Comparison of ENCODE assay signal across 8 mouse cellular contexts in genomic region chr4:44004126-44004525, GRCm38 (mm10). TPM values are rescaled to one million over a fixed set of nuclear protein-coding genes. Genes with fewer than 3 reads are reported as not detected.
DNase-seq lines count a peak whose midpoint lies in the region; ATAC-seq lines count a peak whose summit lies in the region.

Gene Clta, plus strand, starts transcription at chr4:44004452.

- ATAC-seq in kidney, embryonic 14.5 days (ENCODE audit: low FRiP score, low TSS enrichment) = no peak
- ATAC-seq in forebrain, embryonic 16.5 days = no peak
- ATAC-seq in hindbrain, embryonic 12.5 days (ENCODE audit: low FRiP score) = no peak
- peak; percentile 97 for ATAC-seq in liver, embryonic 12.5 days
- ATAC-seq in stomach, embryonic 16.5 days (ENCODE audit: insufficient read depth, low FRiP score) = peak; percentile 40; the same call in 1 of the 2 replicates

- H3K4me1 ChIP-seq in kidney, embryonic 14.5 days (ENCODE audit: control insufficient read depth, insufficient read depth, low read length) = no peaks in the 10 kb centered on the region
- no peaks in the 10 kb centered on the region for H3K4me1 ChIP-seq in forebrain, embryonic 16.5 days (replicated peaks; ENCODE audit: control insufficient read depth, insufficient read depth, low read length)
- no peaks in the 10 kb centered on the region for H3K4me1 ChIP-seq in hindbrain, embryonic 12.5 days
- H3K4me1 ChIP-seq in liver, embryonic 12.5 days = peaks cover 34% of the 10 kb centered on the region
- no peaks in the 10 kb centered on the region for H3K4me1 ChIP-seq in stomach, embryonic 16.5 days (ENCODE audit: control insufficient read depth, insufficient read depth, low read length)

- H3K36me3 ChIP-seq in kidney, embryonic 14.5 days (ENCODE audit: control insufficient read depth, insufficient read depth, low read length) = no peaks in the 10 kb centered on the region
- H3K36me3 ChIP-seq in forebrain, embryonic 16.5 days (ENCODE audit: control insufficient read depth, insufficient read depth) = no peaks in the 10 kb centered on the region
- no peaks in the 10 kb centered on the region for H3K36me3 ChIP-seq in hindbrain, embryonic 12.5 days
- peaks cover 20% of the 10 kb centered on the region for H3K36me3 ChIP-seq in liver, embryonic 12.5 days
- H3K36me3 ChIP-seq in stomach, embryonic 16.5 days (ENCODE audit: control insufficient read depth, insufficient read depth, low read length) = no peaks in the 10 kb centered on the region

- no peak within 1 kb of the TSS for H3K9ac ChIP-seq in kidney, embryonic 14.5 days (ENCODE audit: low read depth, low read length)
- H3K9ac ChIP-seq in forebrain, embryonic 16.5 days (replicated peaks; ENCODE audit: low read depth, low read length) = no peak within 1 kb of the TSS
- no peak within 1 kb of the TSS for H3K9ac ChIP-seq in hindbrain, embryonic 12.5 days
- peak within 1 kb of the TSS; percentile 73 for H3K9ac ChIP-seq in liver, embryonic 12.5 days
- no peak within 1 kb of the TSS for H3K9ac ChIP-seq in stomach, embryonic 16.5 days (ENCODE audit: low read length)

- H3K27ac ChIP-seq in kidney, embryonic 14.5 days (ENCODE audit: low read depth, low read length) = no peak within 1 kb of the TSS
- H3K27ac ChIP-seq in forebrain, embryonic 16.5 days (ENCODE audit: low read length) = no peak within 1 kb of the TSS
- H3K27ac ChIP-seq in hindbrain, embryonic 12.5 days = no peak within 1 kb of the TSS
- H3K27ac ChIP-seq in liver, embryonic 12.5 days = peak within 1 kb of the TSS; percentile 95
- H3K27ac ChIP-seq in stomach, embryonic 16.5 days (ENCODE audit: low read length) = no peak within 1 kb of the TSS

- H3K4me2 ChIP-seq in kidney, embryonic 14.5 days (replicated peaks; ENCODE audit: low read depth, low read length) = no peak within 1 kb of the TSS
- no peak within 1 kb of the TSS for H3K4me2 ChIP-seq in forebrain, embryonic 16.5 days (ENCODE audit: low read length)
- H3K4me2 ChIP-seq in hindbrain, embryonic 12.5 days (replicated peaks) = no peak within 1 kb of the TSS
- peak within 1 kb of the TSS; percentile 77 for H3K4me2 ChIP-seq in liver, embryonic 12.5 days
- no peak within 1 kb of the TSS for H3K4me2 ChIP-seq in stomach, embryonic 16.5 days (ENCODE audit: low read depth, low read length)

- DNase-seq in kidney, postnatal 25 days = no peak
- DNase-seq in adrenal gland, postnatal 10 days = no peak
- DNase-seq in retina, embryonic 14.5 days (ENCODE audit: low spot score) = no peak

- 91% methylated on average over 5 of the region's 5 CpGs for WGBS in kidney, embryonic 14.5 days
- WGBS in forebrain, embryonic 16.5 days = 92% methylated on average over 5 of the region's 5 CpGs
- 91% methylated on average over 5 of the region's 5 CpGs for WGBS in hindbrain, embryonic 12.5 days
- 24% methylated on average over 5 of the region's 5 CpGs for WGBS in liver, embryonic 12.5 days (ENCODE audit: insufficient replicate concordance)
- 72% methylated on average over 5 of the region's 5 CpGs for WGBS in stomach, embryonic 16.5 days

- H3K9me3 ChIP-seq in kidney, embryonic 14.5 days (ENCODE audit: control insufficient read depth, low read length) = no peaks in the 10 kb centered on the region; the same call in 1 of the 2 replicates
- no peaks in the 10 kb centered on the region for H3K9me3 ChIP-seq in forebrain, embryonic 16.5 days (ENCODE audit: control insufficient read depth, low read length)
- no peaks in the 10 kb centered on the region for H3K9me3 ChIP-seq in hindbrain, embryonic 12.5 days (replicated peaks)
- H3K9me3 ChIP-seq in liver, embryonic 12.5 days (replicated peaks) = no peaks in the 10 kb centered on the region
- H3K9me3 ChIP-seq in stomach, embryonic 16.5 days (replicated peaks; ENCODE audit: control insufficient read depth, low read length) = no peaks in the 10 kb centered on the region

- no peaks in the 10 kb centered on the region for H3K27me3 ChIP-seq in kidney, embryonic 14.5 days (ENCODE audit: control insufficient read depth, insufficient read depth, low read length)
- no peaks in the 10 kb centered on the region for H3K27me3 ChIP-seq in forebrain, embryonic 16.5 days (replicated peaks; ENCODE audit: control insufficient read depth, insufficient read depth, low read length)
- no peaks in the 10 kb centered on the region for H3K27me3 ChIP-seq in hindbrain, embryonic 12.5 days
- H3K27me3 ChIP-seq in liver, embryonic 12.5 days (replicated peaks) = no peaks in the 10 kb centered on the region
- no peaks in the 10 kb centered on the region for H3K27me3 ChIP-seq in stomach, embryonic 16.5 days (ENCODE audit: control insufficient read depth, insufficient read depth, low read length)

- H3K4me3 ChIP-seq in kidney, embryonic 14.5 days (ENCODE audit: low read length) = no peak within 1 kb of the TSS
- no peak within 1 kb of the TSS for H3K4me3 ChIP-seq in forebrain, embryonic 16.5 days (replicated peaks; ENCODE audit: low read length)
- H3K4me3 ChIP-seq in hindbrain, embryonic 12.5 days = no peak within 1 kb of the TSS
- H3K4me3 ChIP-seq in liver, embryonic 12.5 days = peak within 1 kb of the TSS; percentile 52
- no peak within 1 kb of the TSS for H3K4me3 ChIP-seq in stomach, embryonic 16.5 days (replicated peaks; ENCODE audit: low read length)

RNA-seq across cellular contexts. Expression of gene Clta, which starts in this region (rescaled TPM):
- 242 and 272 TPM in 2 replicates for polyA plus RNA-seq in kidney, embryonic 14.5 days (2014; fragmentation: Nextera tagmentation; extraction: Ambion mirVana)
- 100 to 1,000 TPM; 156 to 174 TPM for total RNA-seq in adrenal gland, postnatal 10 days (2021)
- 296 and 297 TPM in 2 replicates for polyA plus RNA-seq in forebrain, embryonic 16.5 days (2015; fragmentation: Nextera tagmentation; extraction: Ambion mirVana)
- 266 and 282 TPM in 2 replicates for polyA plus RNA-seq in hindbrain, embryonic 12.5 days (2016; fragmentation: Nextera tagmentation; extraction: Ambion mirVana)
- 169 and 172 TPM in 2 replicates for polyA plus RNA-seq in liver, embryonic 12.5 days (2016; fragmentation: Nextera tagmentation; extraction: Ambion mirVana)
- polyA plus RNA-seq in stomach, embryonic 16.5 days (2015; fragmentation: Nextera tagmentation; extraction: Ambion mirVana) = 183 and 186 TPM in 2 replicates

Comparison
In these comparisons a context has a peak if more than half of its experiments do, and no peak if none do; other contexts are left out.
1. ATAC-seq: peak in liver, embryonic 12.5 days (single experiment) and stomach, embryonic 16.5 days (single experiment); none in kidney, embryonic 14.5 days (single experiment), forebrain, embryonic 16.5 days (single experiment) and hindbrain, embryonic 12.5 days (single experiment).